Mouse (Mus musculus) heart, postnatal 10 days (tissue): ENCODE results near the gene Lrrc57. TPM values are rescaled to one million over a fixed set of nuclear protein-coding genes. Genes with fewer than 3 reads are reported as not detected.

Experiments used
- DNase-seq, 2 experiments: peaks; one replicate each; pipeline ENCODE4 v3.0.0; 2021
- intact Hi-C: fragments of 180-260 bp; cut with DNase I; formaldehyde crosslinking; loops from one replicate; pipeline ENCODE4 v1.15.1; 2025
- total RNA-seq, 2 experiments: library from RNA; stranded (reverse); gene quantifications; 2 replicates each; pipeline ENCODE4 v1.2.3; 2021

Gene Lrrc57
- 10 to 100 TPM; 12.4 to 15.5 TPM for total RNA-seq

DNA sequence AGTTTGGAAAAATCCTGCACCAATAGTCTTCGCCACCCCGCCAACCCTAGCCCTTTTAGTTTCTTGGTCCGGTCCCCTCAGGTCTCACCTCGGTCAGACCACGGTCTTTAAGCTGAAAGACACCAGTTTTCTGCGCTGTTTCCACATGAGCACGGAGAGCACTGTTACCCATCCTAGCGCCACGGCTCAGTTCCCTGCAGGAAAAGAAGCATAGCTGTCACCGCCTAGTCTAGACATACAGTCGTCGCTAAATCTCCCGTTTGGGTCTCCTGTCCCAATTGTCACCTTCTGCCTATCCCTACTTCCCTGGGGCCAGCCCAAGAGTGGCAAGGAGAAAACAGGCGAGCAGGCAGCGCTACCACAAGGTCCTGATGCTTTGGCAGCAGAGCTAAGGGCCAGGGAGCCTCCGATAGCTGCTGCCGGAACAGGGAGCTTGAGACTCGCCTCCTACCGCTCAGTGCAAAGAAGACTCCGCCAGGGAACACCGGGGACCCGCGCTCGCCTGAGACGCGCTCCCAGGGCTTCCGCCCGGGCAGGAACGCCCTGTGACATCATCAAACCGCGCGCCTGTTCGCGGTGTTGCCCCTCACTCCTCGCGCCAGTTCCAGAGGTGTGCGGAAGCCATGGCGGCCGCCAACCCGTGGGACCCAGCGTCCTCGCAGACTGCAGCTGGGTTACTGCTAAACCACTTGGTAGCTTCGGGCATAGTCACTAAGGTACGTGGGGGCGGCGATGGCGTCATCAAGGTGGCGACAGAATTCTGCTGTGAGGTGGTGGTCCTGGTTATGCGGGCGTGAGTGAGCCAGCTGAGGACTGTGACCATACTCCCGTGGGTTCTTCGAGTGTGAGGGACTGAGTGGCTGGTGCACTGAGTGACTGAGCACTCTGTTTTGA lies at the start of gene Lrrc57, which contains the start of gene Haus2:
Gene Lrrc57 (minus strand): TSS at position 691 of the 894 bp plus-strand sequence.
Gene Haus2 (plus strand): TSS at position 554 of the 894 bp plus-strand sequence.
- intact Hi-C loops, result loop anchor here (2.0 to 5.0 kb wide), 3 partner anchors 20 to 62 kb away; partner anchors contain the start of genes Snap23 and Stard9
- DNase-seq, result peak; percentile 94 to 96

DNA sequence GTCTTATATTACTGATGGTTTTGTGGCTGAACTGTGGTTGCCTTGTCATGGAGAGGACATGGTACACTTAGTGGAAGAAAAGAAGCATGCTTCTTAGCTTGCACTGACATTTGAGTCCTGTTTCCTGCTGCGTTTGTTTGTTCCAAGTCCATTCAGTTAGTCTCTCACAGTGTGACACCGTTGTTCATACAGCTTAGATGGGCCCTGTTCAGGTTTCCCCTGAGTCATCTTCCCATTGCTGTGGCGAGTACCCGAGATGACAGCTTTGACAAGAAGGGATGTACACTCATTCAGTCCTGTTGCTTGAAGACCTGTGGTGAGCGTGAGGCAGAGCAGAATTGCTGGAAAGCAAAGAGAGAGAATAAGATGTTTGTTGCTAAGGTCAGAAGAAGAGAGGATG lies 49.2 kb upstream of the Lrrc57 start:
- intact Hi-C loops, result no loop called here

DNA sequence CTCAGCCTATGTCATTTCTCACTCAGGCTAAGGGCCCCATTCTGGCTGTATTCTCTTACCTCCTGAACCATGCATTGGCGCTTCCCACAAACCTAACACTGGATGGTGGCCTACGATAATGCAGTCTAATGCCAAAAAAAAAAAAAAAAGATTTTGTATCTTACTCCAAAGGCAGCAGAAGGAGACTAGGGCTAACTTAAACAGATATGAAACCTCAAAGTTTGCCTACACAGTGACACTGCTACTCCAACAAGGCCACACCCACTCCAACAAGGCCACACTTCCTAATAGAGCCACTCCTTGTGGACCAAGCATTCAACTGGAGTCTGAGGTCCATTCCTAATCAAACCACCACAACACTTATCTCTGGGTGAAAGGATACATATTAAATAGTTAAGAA lies 47.4 kb upstream of the Lrrc57 start:
- intact Hi-C loops, result no loop called here
- no peak for DNase-seq

More for the DNA sequence above, 49.2 kb upstream of the Lrrc57 start:
- DNase-seq, result no peak

DNA sequence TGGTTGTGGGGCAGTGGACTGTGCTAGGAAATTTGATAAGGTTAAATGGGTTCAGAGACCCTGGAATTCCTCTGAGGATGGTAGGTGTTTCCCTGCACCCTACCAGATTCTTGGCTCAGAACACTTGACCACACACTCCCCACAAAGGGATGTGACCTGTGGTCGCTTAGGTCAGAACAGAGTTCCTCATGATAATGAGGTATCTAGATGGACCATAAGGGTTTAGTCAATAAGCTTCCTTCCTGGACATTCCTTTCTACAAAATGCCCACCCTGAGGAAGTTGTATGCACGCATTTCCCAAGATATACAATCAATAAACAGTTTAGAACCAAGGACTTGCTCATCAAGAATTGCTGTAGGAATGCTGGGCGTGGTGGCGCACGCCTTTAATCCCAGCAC lies 46.6 kb upstream of the Lrrc57 start:
- DNase-seq, result no peak
- intact Hi-C loops, result no loop called here

DNA sequence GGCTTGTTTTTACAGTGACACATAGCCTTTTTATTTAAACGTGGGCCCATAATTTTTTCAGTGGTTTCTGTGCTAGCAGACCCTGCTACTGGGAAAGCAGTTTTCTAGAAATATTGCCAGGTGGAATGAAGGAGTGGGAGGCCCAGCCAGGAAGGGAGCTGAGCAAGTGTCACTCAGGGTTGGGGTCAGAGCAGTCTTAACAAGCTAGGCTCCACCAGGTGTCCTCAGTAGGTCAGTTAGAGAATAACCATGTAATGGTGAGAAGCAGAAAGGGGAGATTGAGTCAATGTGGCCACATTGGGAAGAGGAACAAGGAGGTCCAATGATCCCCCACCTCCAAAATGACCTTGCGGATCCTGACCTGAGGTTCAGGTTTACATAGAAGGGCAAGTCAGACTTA lies 45.4 kb upstream of the Lrrc57 start:
- no peak for DNase-seq
- intact Hi-C loops, result no loop called here

DNA sequence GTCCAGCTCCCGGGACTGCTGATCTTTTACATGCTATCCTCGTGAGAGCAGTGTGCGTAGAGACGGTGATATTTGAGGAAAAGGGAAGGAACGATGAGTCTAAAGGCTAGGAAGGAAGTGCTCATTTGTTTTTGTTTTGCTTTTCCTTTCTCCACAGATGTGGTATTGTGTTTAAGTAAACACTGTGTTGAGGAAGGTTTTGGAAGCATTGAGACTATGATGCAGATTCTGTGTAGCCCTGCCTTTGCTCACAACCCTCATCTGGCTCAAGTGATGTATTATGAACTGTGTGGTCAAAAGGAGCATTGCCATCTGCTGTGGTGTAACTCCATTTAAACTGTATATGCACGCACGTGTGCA lies 43.6 kb upstream of the Lrrc57 start:
- intact Hi-C loops, result no loop called here
- DNase-seq, result no peak

DNA sequence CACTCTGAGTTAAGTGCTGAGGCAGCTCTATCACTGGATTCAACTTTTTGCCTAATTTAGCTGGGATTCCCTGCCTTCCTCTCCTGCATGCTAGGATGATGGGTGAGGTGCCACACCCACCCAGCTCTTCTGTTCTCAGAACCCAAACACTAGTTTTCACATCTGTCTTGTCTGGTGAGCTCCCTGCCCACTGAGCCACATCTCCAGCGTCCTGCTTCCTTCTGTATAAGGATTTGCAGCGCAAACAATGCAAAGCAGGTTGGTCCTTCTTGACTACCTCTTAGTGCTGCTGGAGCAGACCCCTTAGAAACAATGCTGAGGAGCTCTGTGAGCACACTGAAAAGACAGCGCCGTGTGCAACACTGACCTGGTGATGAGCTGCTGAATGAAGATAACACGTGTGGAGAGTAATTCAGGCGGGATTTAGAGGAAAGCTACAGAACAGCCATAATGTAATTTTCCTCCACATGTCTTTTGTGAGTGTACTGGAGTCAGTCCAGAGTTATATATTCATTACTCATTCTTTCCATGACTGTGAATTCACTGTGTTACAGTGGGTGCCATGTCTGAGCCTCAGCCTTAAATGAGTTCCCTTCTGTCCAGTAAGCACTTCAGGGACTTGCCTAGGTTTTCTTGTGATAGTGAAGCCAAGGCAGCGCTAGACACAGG lies 43.1 kb upstream of the Lrrc57 start:
- intact Hi-C loops, result no loop called here
- DNase-seq, result peak in 1 of 2 experiments; percentile 35

DNA sequence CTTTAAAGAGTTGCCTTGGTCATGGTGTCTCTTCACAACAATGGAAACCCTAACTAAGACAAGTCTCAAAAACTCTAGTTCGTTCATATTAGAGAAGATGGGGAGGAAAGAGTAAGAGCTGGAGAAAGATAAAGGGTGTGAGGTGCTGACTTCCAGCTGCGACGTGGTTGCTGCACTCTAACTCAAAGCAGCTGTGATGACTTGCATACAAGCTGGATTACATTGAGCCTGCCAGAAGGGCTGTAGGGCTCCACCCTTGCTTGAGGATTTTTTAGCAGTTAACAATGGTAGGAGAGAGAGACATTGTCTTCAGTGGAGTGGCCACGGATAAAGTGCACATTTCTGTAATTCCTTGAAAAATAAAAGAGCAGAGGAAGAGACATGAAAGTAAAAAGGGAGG lies 37.5 kb upstream of the Lrrc57 start:
- intact Hi-C loops, result no loop called here
- peak; percentile 66 to 68 for DNase-seq

DNA sequence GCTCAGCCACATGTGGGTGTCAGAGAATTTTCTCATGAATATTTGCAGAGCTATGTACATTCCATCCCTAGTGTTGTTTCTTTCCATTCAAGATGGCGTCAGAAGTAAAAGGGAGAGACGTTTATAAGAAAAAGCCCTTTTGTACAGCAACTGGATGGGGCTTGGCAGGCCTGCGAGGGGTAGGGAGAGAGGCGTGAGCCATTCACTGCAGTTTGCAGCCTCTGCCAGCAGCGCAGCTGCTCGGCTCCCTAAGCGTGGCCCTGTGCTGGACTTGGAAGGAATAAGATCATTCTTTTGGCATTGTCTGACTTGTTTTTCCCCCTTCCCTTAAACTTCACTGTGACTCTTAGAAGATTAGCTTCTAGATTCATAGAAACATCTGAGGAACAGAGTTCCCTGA lies 34.5 kb upstream of the Lrrc57 start:
- intact Hi-C loops, result loop anchor here (1.0 kb wide), 1 partner anchor 10 kb away; no protein-coding TSS in a partner anchor
- DNase-seq, result peak; percentile 77 to 83

DNA sequence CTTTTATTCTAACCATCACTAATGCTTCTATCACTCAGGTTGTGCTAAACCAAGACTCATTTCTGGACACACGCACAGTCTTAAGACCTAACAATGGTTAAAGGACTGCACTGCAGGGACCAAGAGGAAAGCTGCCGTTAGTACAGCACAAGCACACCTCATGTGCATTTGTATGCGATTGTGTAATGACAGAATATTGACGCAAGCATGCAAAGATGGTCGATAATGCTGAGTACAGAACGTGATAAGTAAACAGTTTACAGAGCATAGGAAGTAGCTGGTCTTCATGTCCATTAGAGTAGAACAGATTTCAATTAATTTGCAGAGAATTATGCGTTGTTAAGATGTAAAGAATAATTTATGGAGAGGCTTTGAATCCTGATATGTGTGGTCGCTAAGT lies 31.5 kb upstream of the Lrrc57 start:
- intact Hi-C loops, result no loop called here

DNA sequence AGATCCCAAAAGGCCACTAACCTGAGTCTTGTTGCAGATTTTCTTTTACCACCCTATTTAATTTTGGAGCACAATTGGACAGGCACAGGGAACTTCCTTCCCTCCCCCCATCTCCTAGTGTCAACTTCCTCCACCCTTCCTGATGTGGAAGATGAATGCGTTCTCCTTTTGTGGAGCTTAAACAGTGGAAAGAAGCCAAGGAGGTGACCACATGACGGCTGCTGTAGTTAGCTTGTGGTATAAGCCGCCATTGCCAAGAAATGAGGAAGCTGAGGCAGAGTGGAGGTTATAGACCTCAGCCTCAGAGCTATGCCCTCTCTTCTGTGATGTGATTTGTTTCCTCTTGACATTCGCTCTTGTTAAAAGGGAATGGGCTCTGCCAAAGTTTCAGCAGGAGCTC lies 22.6 kb upstream of the Lrrc57 start:
- peak; percentile 43 to 49 for DNase-seq

More for the DNA sequence above, 31.5 kb upstream of the Lrrc57 start:
- no peak for DNase-seq

DNA sequence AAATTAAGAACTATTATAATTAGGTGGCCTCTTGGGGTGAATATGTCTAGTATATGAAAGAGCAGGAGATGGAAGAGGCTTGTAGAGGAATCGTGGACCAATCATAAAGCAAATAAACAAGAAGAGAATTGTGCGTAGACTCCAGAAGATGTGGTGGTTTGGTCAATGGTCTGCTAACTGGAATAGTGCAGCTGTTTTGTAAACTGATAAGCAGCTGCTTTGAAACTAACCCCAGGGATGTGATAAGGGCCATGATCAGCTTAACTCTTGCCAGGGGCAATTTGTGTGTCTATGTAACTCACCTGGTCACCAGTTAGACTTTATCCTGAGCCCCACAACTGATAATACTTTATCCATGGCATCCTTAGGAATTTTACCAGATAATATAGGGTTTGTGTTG lies 22.2 kb upstream of the Lrrc57 start:
- intact Hi-C loops, result no loop called here
- no peak for DNase-seq

More for the DNA sequence above, 22.6 kb upstream of the Lrrc57 start:
- intact Hi-C loops, result no loop called here

DNA sequence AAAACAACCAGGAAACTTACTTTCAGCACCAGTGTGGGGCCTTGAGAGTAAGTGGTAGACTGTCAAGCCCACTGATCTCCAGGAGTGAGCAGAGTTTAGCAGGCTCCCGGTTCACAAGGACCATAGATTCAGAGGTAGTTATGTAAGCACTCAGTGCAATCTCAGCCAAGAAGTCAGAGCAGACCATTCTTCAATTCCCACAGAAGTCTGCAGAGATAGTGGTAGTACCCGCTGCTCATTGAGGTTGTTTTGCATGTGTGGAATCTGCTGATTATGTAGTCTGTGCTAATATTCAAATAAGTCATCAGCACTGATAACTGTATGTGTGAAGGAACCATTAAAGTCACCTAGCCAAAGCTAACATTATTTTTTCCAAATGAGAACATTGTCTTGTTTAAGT lies 21.3 kb upstream of the Lrrc57 start:
- intact Hi-C loops, result no loop called here

DNA sequence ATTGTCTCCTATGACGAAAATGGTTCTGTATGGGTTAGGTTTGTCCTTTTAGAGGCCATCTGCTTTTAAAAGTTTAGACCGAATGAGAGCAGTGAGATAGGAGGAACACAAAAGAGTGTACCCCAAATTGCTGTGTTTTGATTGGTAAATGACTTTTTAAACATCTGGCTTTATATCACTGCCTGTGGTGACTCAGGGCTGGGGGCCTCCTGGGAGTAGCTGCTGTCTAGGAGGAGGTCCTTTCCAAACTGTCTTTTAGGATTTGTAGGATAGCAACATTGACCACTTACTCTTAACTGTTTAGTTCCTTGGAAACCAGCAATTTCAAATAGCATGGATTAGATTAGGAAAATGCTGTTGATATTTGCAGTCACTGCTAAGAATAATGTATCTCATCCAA lies 20.9 kb upstream of the Lrrc57 start:
- peak in 1 of 2 experiments; percentile 48 for DNase-seq
- intact Hi-C loops, result no loop called here

More for the DNA sequence above, 21.3 kb upstream of the Lrrc57 start:
- no peak for DNase-seq

DNA sequence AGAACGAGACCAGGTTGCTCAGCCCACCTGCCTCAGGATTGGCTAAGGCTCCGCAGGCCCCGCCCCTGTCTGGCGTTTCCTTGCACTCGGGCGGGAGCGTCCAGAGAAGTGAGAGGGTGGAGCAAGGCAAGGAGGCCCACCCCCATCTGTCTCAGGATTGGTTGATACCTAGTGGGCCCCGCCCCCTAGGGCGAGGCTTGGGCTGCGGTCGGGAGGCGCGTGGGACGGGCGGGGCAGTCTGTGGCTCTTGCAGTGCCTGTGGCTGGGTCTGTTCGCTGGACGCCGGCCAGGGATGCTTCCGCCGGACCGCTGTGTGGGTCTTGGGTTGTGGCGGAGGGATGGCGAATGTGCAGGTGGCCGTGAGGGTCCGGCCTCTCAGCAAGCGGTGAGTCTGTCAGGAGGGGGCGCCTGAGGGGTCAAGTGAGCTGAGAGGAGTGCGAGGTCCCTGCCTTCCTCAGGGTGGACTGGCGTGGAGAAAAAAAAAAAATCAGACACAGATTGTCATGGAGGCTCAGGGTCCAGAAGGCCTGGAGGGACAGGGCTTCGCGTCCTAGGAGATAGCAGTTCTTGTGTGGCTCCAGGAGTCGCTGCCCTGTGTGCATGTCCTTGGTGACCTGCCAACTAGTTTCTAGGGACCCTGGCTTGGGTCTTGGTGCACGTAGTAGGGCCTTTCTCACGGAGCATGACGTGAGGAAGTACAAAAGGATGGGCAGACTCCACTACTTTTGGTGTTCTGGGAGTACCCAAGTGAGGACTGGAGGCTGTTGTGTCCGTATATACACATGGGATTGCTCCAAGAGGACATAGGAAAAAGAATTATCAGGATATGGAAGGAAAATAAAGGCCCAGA lies 19.8 kb upstream of the Lrrc57 start, which contains the start of gene Stard9:
Gene Stard9 (plus strand): TSS at position 236 of the 850 bp plus-strand sequence.
- intact Hi-C loops, result loop anchor here (2.0 to 5.0 kb wide), 2 partner anchors 20 to 33 kb away; partner anchors contain the start of genes Haus2 and Lrrc57

DNA sequence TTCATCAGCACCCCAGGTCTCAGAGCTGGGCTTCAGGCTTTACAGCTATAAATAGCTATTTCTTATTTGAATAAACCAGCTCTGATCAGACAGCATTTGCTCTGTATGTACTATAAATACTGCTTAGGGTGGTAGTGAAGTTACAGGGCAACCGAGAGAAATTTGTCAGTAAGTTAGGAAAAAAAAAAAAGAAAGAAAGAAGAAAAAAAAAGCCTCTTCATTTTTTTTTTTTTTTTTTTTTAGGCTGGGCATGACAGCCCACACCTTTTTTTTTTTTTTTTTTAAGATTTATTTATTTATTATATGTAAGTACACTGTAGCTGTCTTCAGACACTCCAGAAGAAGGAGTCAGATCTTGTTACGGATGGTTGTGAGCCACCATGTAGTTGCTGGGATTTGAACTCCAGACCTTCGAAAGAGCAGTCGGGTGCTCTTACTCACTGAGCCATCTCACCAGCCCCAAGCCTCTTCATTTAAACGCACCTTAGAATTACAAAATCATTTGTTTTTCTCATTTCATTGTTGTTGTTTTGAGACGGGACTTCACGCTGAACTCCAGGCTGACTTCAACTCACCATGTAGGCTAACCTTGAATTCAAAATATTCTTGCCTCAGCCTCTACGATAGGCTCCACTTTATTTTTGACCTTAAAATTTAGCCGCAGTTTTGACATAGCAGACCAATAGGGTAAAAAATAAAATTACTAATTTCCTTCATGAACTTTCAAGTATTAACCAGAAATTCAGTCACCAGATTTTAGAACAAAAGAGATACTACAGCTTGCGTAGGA lies 19.0 kb upstream of the Lrrc57 start:
- no peak for DNase-seq
- intact Hi-C loops, result loop anchor here (2.0 to 5.0 kb wide), 2 partner anchors 19 to 34 kb away; partner anchors contain the start of genes Haus2 and Lrrc57

More for the DNA sequence above, 19.8 kb upstream of the Lrrc57 start, which contains the start of gene Stard9:
- peak; percentile 99 for DNase-seq

DNA sequence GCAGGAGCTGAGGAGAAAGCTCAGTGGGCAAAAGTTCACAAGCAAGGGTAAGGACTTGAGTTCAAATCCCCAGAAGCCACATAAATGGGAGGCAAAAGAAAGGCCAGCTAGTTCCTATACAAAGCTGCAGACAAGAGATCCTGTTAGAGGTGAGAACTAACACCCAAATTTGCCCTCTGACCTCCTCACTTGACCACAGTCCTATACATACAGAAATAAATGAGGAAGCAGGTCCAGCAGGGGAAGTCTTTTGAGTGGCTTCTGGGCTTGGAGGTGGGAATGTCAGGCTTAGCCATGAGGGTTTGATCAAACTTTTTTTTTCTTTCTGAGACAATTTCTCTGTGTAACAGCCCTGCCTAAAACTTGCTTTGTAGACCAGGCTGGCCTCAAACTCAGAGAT lies 13.6 kb upstream of the Lrrc57 start:
- DNase-seq, result no peak
- intact Hi-C loops, result no loop called here

DNA sequence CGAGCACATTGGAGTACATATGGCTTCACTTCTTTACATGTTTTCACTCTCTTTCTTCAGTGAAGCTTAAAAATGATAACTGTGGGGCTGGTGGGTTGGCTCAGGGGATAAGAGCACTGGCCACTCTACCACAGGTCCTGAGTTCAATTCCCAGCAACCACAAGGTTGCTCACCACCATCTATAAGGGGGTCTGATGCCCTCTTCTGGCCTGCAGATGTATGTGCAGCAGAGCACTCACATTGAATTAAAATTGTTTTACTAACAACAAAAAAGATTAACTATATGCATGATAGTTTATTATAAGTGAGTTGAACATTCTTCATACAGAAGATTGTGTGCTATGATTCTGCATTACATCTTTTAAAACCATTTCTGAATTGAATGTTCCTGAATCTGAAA lies 10.2 kb upstream of the Lrrc57 start:
- no peak for DNase-seq
- intact Hi-C loops, result no loop called here
